Mouse (Mus musculus) midbrain, embryonic 13.5 days (tissue): ENCODE results near the gene Them4. TPM values are rescaled to one million over a fixed set of nuclear protein-coding genes. Genes with fewer than 3 reads are reported as not detected.
A peak's percentile ranks its signal among the peaks of the same experiment; 100 is the strongest.

Source experiments
- ATAC-seq: fragments of 200-750 bp; cut with Nextera tagmentation; 2 replicates; pipeline ENCODE4 v1.8.0; 2017; ENCODE audit warnings: mild to moderate bottlenecking, moderate TSS enrichment, moderate library complexity
- H3K27ac ChIP-seq: fragments of 300-500 bp; sonication (generic); 2 replicates; pipeline ENCODE4 v1.5.1; 2015; ENCODE audit warnings: inconsistent platforms, mild to moderate bottlenecking, moderate library complexity
- H3K27me3 ChIP-seq: fragments of 300-500 bp; sonication (generic); 2 replicates; pipeline ENCODE4 v1.6.1; 2015; ENCODE audit warnings: mild to moderate bottlenecking, inconsistent platforms
- H3K36me3 ChIP-seq: fragments of 300-500 bp; sonication (generic); 2 replicates; pipeline ENCODE4 v1.6.1; 2015; ENCODE audit warnings: mild to moderate bottlenecking, inconsistent platforms
- H3K4me1 ChIP-seq: fragments of 300-500 bp; sonication (generic); replicated peaks from 2 replicates; pipeline ENCODE4 v1.6.1; 2015; ENCODE audit warnings: inconsistent platforms
- H3K4me2 ChIP-seq: fragments of 300-500 bp; sonication (generic); replicated peaks from 2 replicates; pipeline ENCODE4 v1.6.1; 2015; ENCODE audit warnings: moderate library complexity, mild to moderate bottlenecking, inconsistent platforms
- H3K4me3 ChIP-seq: fragments of 300-500 bp; sonication (generic); replicated peaks from 2 replicates; pipeline ENCODE4 v1.5.1; 2015; ENCODE audit warnings: mild to moderate bottlenecking, inconsistent platforms
- H3K9ac ChIP-seq: fragments of 300-500 bp; sonication (generic); replicated peaks from 2 replicates; pipeline ENCODE4 v1.6.1; 2015; ENCODE audit warnings: mild to moderate bottlenecking, inconsistent platforms
- H3K9me3 ChIP-seq: fragments of 300-500 bp; sonication (generic); 2 replicates; pipeline ENCODE4 v1.6.1; 2016; ENCODE audit warnings: mild to moderate bottlenecking, inconsistent platforms
- WGBS: fragments of 180-500 bp; shearing (Covaris S2); methylation state at CpG from one replicate; pipeline ENCODE4 v1.1.7; 2015; 5-methylcytosine and 5-hydroxymethylcytosine counted together
- polyA plus RNA-seq: library from polyadenylated mRNA; unstranded; fragments of >200 nt; fragmentation: Nextera tagmentation; extraction: Ambion mirVana; gene quantifications from 2 replicates; pipeline ENCODE4 v1.2.1, GENCODE M21; 2015

Gene Them4
- polyA plus RNA-seq, 1 experiment from 2014 or later = 30.4 TPM

GRCm38 (mm10) chr3:94342552-94342951 lies 32.7 kb downstream of the Them4 start:
- Histone ChIP-seq H3K27me3 (no peaks in the 10 kb centered on the region), H3K9me3 (no peaks in the 10 kb centered on the region), H3K27ac (no peak overlapping the region), H3K9ac (no peak overlapping the region), H3K36me3 (no peaks in the 10 kb centered on the region), H3K4me2 (no peak overlapping the region), H3K4me1 (peaks cover 14% of the 10 kb centered on the region), H3K4me3 (no peak overlapping the region)
- ATAC-seq = peak; percentile 60; the same call in 1 of the 2 replicates
- 27% methylated on average over 1 of the region's 1 CpGs for WGBS

- Histone ChIP-seq H3K9ac (no peak overlapping the region), H3K4me2 (no peak overlapping the region), H3K27ac (no peak overlapping the region), H3K27me3 (no peaks in the 10 kb centered on the region), H3K9me3 (no peaks in the 10 kb centered on the region), H3K4me1 (peaks cover 14% of the 10 kb centered on the region), H3K4me3 (no peak overlapping the region), H3K36me3 (no peaks in the 10 kb centered on the region)
- WGBS = 91% methylated on average over 2 of the region's 2 CpGs
- no peak for ATAC-seq
These were observed 34.3 kb downstream of the Them4 start for GRCm38 (mm10) chr3:94344182-94344581.

- no peaks in the 10 kb centered on the region for H3K27me3 ChIP-seq
- H3K9ac ChIP-seq = no peak overlapping the region
- no peaks in the 10 kb centered on the region for H3K36me3 ChIP-seq
- 59% methylated on average over 3 of the region's 3 CpGs for whole genome bisulfite sequencing
- H3K4me2 ChIP-seq = no peak overlapping the region
- ATAC-seq = no peak
- H3K9me3 ChIP-seq = no peaks in the 10 kb centered on the region
- H3K27ac ChIP-seq = no peak overlapping the region
- H3K4me3 ChIP-seq = no peak overlapping the region
- peaks cover 14% of the 10 kb centered on the region for H3K4me1 ChIP-seq
These were observed 35.0 kb downstream of the Them4 start for GRCm38 (mm10) chr3:94344897-94345296.

GRCm38 (mm10) chr3:94348146-94348545 lies 38.3 kb downstream of the Them4 start:
- H3K9me3 ChIP-seq = no peaks in the 10 kb centered on the region
- no peaks in the 10 kb centered on the region for H3K36me3 ChIP-seq
- no peak overlapping the region for H3K4me3 ChIP-seq
- no peak overlapping the region for H3K4me2 ChIP-seq
- no peaks in the 10 kb centered on the region for H3K4me1 ChIP-seq
- no peak for ATAC-seq
- H3K27ac ChIP-seq = no peak overlapping the region
- no peak overlapping the region for H3K9ac ChIP-seq
- 81% methylated on average over 2 of the region's 2 CpGs for WGBS
- no peaks in the 10 kb centered on the region for H3K27me3 ChIP-seq

GRCm38 (mm10) chr3:94360812-94361211 lies 50.9 kb downstream of the Them4 start:
- Histone ChIP-seq H3K4me1 (peaks cover 16% of the 10 kb centered on the region), H3K4me2 (no peak overlapping the region), H3K9ac (no peak overlapping the region), H3K27ac (no peak overlapping the region), H3K4me3 (no peak overlapping the region), H3K27me3 (peaks cover 37% of the 10 kb centered on the region), H3K36me3 (no peaks in the 10 kb centered on the region), H3K9me3 (peaks cover 4% of the 10 kb centered on the region; the same call in 1 of the 2 replicates)
- no peak for ATAC-seq
- 0% methylated on average over 1 of the region's 1 CpGs for WGBS

GRCm38 (mm10) chr3:94362138-94362537 lies 52.2 kb downstream of the Them4 start, which contains the start of gene C2cd4d:
C2cd4d (plus strand) TSS chr3:94362438.
- H3K4me3 ChIP-seq = peak within 1 kb of the TSS; percentile 57
- ATAC-seq = no peak
- H3K4me2 ChIP-seq = peak within 1 kb of the TSS; percentile 84
- H3K9me3 ChIP-seq = peaks cover 4% of the 10 kb centered on the region; the same call in 1 of the 2 replicates
- H3K9ac ChIP-seq = peak within 1 kb of the TSS; percentile 82
- H3K27ac ChIP-seq = no peak within 1 kb of the TSS
- H3K4me1 ChIP-seq = peaks cover 16% of the 10 kb centered on the region
- H3K36me3 ChIP-seq = no peaks in the 10 kb centered on the region
- 18% methylated on average over 7 of the region's 7 CpGs for WGBS
- peaks cover 43% of the 10 kb centered on the region for H3K27me3 ChIP-seq

- H3K4me3 ChIP-seq = peak overlapping the region; percentile 57
- peak overlapping the region; percentile 17; the same call in 1 of the 2 replicates for H3K27ac ChIP-seq
- WGBS = 5% methylated on average over 97 of the region's 97 CpGs
- no peaks in the 10 kb centered on the region for H3K36me3 ChIP-seq
- peaks cover 16% of the 10 kb centered on the region for H3K4me1 ChIP-seq
- peak overlapping the region; percentile 84 for H3K4me2 ChIP-seq
- peak; percentile 77 for ATAC-seq
- peak overlapping the region; percentile 82 for H3K9ac ChIP-seq
- peaks cover 4% of the 10 kb centered on the region; the same call in 1 of the 2 replicates for H3K9me3 ChIP-seq
- peaks cover 43% of the 10 kb centered on the region for H3K27me3 ChIP-seq
These were observed 53.6 kb downstream of the Them4 start for GRCm38 (mm10) chr3:94363291-94364153.

GRCm38 (mm10) chr3:94364154-94364526 lies 54.3 kb downstream of the Them4 start:
- H3K9me3 ChIP-seq = peaks cover 4% of the 10 kb centered on the region; the same call in 1 of the 2 replicates
- H3K27me3 ChIP-seq = peaks cover 43% of the 10 kb centered on the region
- H3K36me3 ChIP-seq = no peaks in the 10 kb centered on the region
- WGBS = 6% methylated on average over 23 of the region's 23 CpGs
- H3K27ac ChIP-seq = peak overlapping the region; percentile 17; the same call in 1 of the 2 replicates
- peak overlapping the region; percentile 82 for H3K9ac ChIP-seq
- peak overlapping the region; percentile 84 for H3K4me2 ChIP-seq
- peak overlapping the region; percentile 57 for H3K4me3 ChIP-seq
- peak; percentile 65 for ATAC-seq
- peaks cover 16% of the 10 kb centered on the region for H3K4me1 ChIP-seq

GRCm38 (mm10) chr3:94366761-94367160 lies 56.9 kb downstream of the Them4 start:
- ATAC-seq = peak; percentile 46
- WGBS = 16% methylated on average over 3 of the region's 3 CpGs
- Histone ChIP-seq H3K27me3 (peaks cover 38% of the 10 kb centered on the region), H3K36me3 (no peaks in the 10 kb centered on the region), H3K27ac (no peak overlapping the region), H3K4me3 (no peak overlapping the region), H3K4me1 (peaks cover 20% of the 10 kb centered on the region), H3K9ac (no peak overlapping the region), H3K9me3 (peaks cover 4% of the 10 kb centered on the region; the same call in 1 of the 2 replicates), H3K4me2 (no peak overlapping the region)

- H3K4me1 ChIP-seq = peaks cover 24% of the 10 kb centered on the region
- H3K9ac ChIP-seq = no peak overlapping the region
- H3K4me3 ChIP-seq = no peak overlapping the region
- no peak overlapping the region for H3K27ac ChIP-seq
- H3K27me3 ChIP-seq = peaks cover 31% of the 10 kb centered on the region
- no peak for ATAC-seq
- no peak overlapping the region for H3K4me2 ChIP-seq
- no peaks in the 10 kb centered on the region for H3K36me3 ChIP-seq
- WGBS = 85% methylated on average over 6 of the region's 6 CpGs
- H3K9me3 ChIP-seq = peaks cover 4% of the 10 kb centered on the region; the same call in 1 of the 2 replicates
These were observed 57.6 kb downstream of the Them4 start for GRCm38 (mm10) chr3:94367511-94367910.

- peaks cover 4% of the 10 kb centered on the region; the same call in 1 of the 2 replicates for H3K9me3 ChIP-seq
- ATAC-seq = no peak
- H3K4me1 ChIP-seq = peaks cover 28% of the 10 kb centered on the region
- WGBS = 67% methylated on average over 6 of the region's 6 CpGs
- no peak overlapping the region for H3K9ac ChIP-seq
- peaks cover 28% of the 10 kb centered on the region for H3K27me3 ChIP-seq
- H3K36me3 ChIP-seq = no peaks in the 10 kb centered on the region
- no peak overlapping the region for H3K27ac ChIP-seq
- H3K4me2 ChIP-seq = no peak overlapping the region
- H3K4me3 ChIP-seq = no peak overlapping the region
These were observed 58.7 kb downstream of the Them4 start for GRCm38 (mm10) chr3:94368631-94369030.

- H3K36me3 ChIP-seq = no peaks in the 10 kb centered on the region
- WGBS = 71% methylated on average over 2 of the region's 2 CpGs
- H3K9me3 ChIP-seq = peaks cover 4% of the 10 kb centered on the region; the same call in 1 of the 2 replicates
- ATAC-seq = no peak
- H3K9ac ChIP-seq = no peak overlapping the region
- H3K4me2 ChIP-seq = no peak overlapping the region
- H3K27me3 ChIP-seq = peaks cover 22% of the 10 kb centered on the region
- H3K4me3 ChIP-seq = no peak overlapping the region
- peaks cover 28% of the 10 kb centered on the region for H3K4me1 ChIP-seq
- H3K27ac ChIP-seq = no peak overlapping the region
These were observed 59.8 kb downstream of the Them4 start for GRCm38 (mm10) chr3:94369709-94370108.
